Mouse (Mus musculus) cerebellum, adult 9-10 months (tissue): ENCODE results near the gene Serpine2.

Source experiments
- DNase-seq: peaks from one replicate; pipeline ENCODE4 v3.0.0; 2022

The Serpine2 gene

GRCm38 (mm10) chr1:79861130-79861942, at the start of gene Serpine2:
TSS of gene Serpine2 (minus strand) at chr1:79861180.
- DNase-seq = no peak

GRCm38 (mm10) chr1:79907811-79908210, 46.8 kb upstream of the Serpine2 start:
- DNase-seq = no peak

- DNase-seq = no peak
Observed at GRCm38 (mm10) chr1:79905241-79905640, 44.3 kb upstream of the Serpine2 start.

GRCm38 (mm10) chr1:79902901-79903300, 41.9 kb upstream of the Serpine2 start:
- no peak for DNase-seq

GRCm38 (mm10) chr1:79882648-79883047, 21.7 kb upstream of the Serpine2 start:
- DNase-seq = no peak

GRCm38 (mm10) chr1:79874741-79875140, 13.8 kb upstream of the Serpine2 start:
- no peak for DNase-seq

GRCm38 (mm10) chr1:79860411-79861039, 455 bp downstream of the Serpine2 start:
- DNase-seq = no peak

- DNase-seq = no peak
Observed at GRCm38 (mm10) chr1:79859975-79860374, 1.0 kb downstream of the Serpine2 start.

GRCm38 (mm10) chr1:79859026-79859425, 2.0 kb downstream of the Serpine2 start:
- DNase-seq = no peak

GRCm38 (mm10) chr1:79858389-79858994, 2.5 kb downstream of the Serpine2 start:
- no peak for DNase-seq

GRCm38 (mm10) chr1:79857681-79858388, 3.1 kb downstream of the Serpine2 start:
- no peak for DNase-seq

GRCm38 (mm10) chr1:79856756-79857155, 4.2 kb downstream of the Serpine2 start:
- DNase-seq = no peak

GRCm38 (mm10) chr1:79853527-79853926, 7.5 kb downstream of the Serpine2 start:
- no peak for DNase-seq

- DNase-seq = no peak
Observed at GRCm38 (mm10) chr1:79850341-79850740, 10.6 kb downstream of the Serpine2 start.

- no peak for DNase-seq
Observed at GRCm38 (mm10) chr1:79848663-79849062, 12.3 kb downstream of the Serpine2 start.

GRCm38 (mm10) chr1:79846891-79847290, 14.1 kb downstream of the Serpine2 start:
- no peak for DNase-seq

- DNase-seq = no peak
Observed at GRCm38 (mm10) chr1:79832719-79833404, 28.1 kb downstream of the Serpine2 start.

GRCm38 (mm10) chr1:79823951-79824633, 36.9 kb downstream of the Serpine2 start:
- DNase-seq = no peak

GRCm38 (mm10) chr1:79822806-79823525, 38.0 kb downstream of the Serpine2 start:
- peak; percentile 16 for DNase-seq

GRCm38 (mm10) chr1:79819296-79819879, 41.6 kb downstream of the Serpine2 start:
- no peak for DNase-seq

GRCm38 (mm10) chr1:79815446-79815845, 45.5 kb downstream of the Serpine2 start:
- DNase-seq = no peak
